Mouse (Mus musculus) erythroblast, embryonic 14.5 days (primary cell): Measurements from ENCODE around the gene Coro7.

Source experiments
- GATA1 ChIP-seq: IDR thresholded peaks from 2 replicates; pipeline ENCODE4 v1.6.1; 2012; ENCODE audit warnings: low read length, inconsistent platforms, mixed read lengths
- TAL1 ChIP-seq: IDR thresholded peaks from 3 replicates; pipeline ENCODE4 v1.6.1; 2012; ENCODE audit warnings: low read length, inconsistent platforms, mixed read lengths

- TF ChIP-seq TAL1 (no peak), GATA1 (no peak)
These were observed 77.4 kb downstream of the Coro7 start for GRCm38 (mm10) chr16:4602189-4602588.
